Mouse (Mus musculus) spleen, adult 2 months (tissue): Measurements from ENCODE around the gene Rora.

Experiments
- CTCF ChIP-seq: fragments of 200-500 bp; IDR thresholded peaks from 2 replicates; pipeline ENCODE4 v1.5.1; 2011; ENCODE audit warnings: mild to moderate bottlenecking, inconsistent platforms; ENCODE audit not compliant: insufficient read depth, insufficient read length, insufficient replicate concordance; ENCODE audit errors: extremely low read depth
- POLR2A ChIP-seq: fragments of 200-500 bp; IDR thresholded peaks from 2 replicates; pipeline ENCODE4 v1.6.1; 2011; ENCODE audit warnings: low read depth, low read length, inconsistent platforms

DNA sequence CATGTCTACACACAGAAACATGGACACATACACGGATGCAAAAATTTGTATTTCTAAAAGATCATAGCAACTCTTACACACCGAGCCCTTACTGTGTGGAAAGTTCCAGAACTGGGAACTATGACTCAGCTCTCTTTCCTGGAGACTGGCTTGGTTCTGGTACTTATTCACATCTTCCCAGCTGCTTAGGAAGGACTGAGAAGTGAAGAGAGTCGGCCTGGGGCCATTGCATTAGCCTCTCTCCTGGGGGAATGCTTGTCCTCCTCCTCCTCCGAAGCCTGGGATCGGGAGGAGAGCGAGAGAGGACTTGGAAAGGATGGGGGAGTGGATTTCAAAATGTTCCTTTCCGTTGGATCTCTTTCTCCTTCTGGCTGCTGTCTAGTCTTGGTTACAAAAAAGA, 511.1 kb downstream of the Rora start:
- no peak for TF ChIP-seq POLR2A
- no peak for TF ChIP-seq CTCF
